Mouse (Mus musculus) testis, postnatal 14 days (tissue): Measurements from ENCODE around the gene Rasgrf1.

Source experiments
- DNase-seq: peaks from one replicate; pipeline ENCODE4 v3.0.0; 2021; ENCODE audit warnings: low spot score

The Rasgrf1 gene

GRCm38 (mm10) chr9:89907941-89908340, 1.8 kb upstream of the Rasgrf1 start:
- no peak for DNase-seq

DNA sequence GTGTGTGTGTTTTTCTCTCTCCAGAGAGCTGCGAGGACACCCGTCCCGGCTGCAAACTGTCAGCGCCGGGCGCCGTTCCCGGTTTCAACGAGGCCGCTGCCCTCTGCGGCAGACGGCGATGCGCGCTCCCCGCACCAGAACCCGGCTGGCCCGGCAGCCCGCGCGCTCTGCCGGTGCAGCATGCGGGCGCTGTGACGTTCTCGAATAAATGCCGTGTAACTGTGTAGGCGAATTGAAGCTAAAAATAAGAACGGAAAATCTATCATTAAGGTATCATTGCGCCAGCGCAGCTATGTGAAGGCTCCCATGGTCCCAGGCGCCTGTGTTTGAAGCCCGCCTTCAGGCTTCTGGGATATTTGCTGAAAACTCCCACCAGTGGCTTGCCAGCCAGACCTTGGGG, 1.1 kb upstream of the Rasgrf1 start:
- DNase-seq, result no peak

DNA sequence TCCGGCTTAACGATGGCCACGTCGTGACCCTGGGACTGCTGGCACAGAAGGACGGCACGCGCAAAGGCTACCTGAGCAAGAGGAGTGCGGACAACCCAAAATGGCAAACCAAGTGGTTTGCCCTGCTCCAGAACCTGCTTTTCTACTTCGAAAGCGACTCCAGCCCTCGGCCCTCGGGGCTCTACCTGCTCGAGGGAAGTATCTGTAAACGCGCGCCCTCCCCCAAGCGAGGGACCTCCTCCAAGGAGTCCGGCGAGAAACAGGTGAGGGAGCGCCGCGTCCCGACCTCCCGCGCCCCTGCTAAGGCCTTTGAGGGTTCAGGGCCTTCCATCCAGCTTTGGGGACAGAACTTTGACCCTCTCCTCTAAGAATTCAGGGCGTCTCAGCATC, 298 bp downstream of the Rasgrf1 start:
- no peak for DNase-seq

- DNase-seq, result no peak
Observed at GRCm38 (mm10) chr9:89910741-89911444, 1.2 kb downstream of the Rasgrf1 start.

GRCm38 (mm10) chr9:89911891-89912549, 2.3 kb downstream of the Rasgrf1 start:
- DNase-seq, result no peak

DNA sequence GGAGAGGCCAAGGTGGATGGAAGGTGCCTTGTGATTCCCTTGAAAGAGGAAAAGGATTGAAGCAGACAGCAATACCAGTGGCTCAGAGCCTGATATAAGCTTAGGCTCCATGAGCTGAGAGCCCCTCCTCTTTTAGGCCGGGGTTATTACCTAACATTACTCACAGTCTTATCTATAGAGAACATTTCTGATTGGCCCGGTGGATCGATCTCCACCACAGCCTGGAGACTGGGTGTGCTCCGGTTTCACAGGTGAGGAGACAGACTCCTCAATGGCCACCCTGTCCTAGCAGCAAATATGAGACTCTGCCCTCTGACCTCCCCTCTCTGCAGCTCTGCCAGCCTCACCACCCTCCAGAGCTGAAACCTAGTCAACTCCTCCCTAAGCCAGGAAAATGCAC, 3.4 kb downstream of the Rasgrf1 start:
- DNase-seq, result no peak

GRCm38 (mm10) chr9:89916471-89916870, 6.8 kb downstream of the Rasgrf1 start:
- no peak for DNase-seq

GRCm38 (mm10) chr9:89917431-89917830, 7.7 kb downstream of the Rasgrf1 start:
- no peak for DNase-seq

GRCm38 (mm10) chr9:89918832-89919231, 9.1 kb downstream of the Rasgrf1 start:
- no peak for DNase-seq

GRCm38 (mm10) chr9:89921121-89921520, 11.4 kb downstream of the Rasgrf1 start:
- DNase-seq, result no peak

- no peak for DNase-seq
Observed at GRCm38 (mm10) chr9:89922666-89923065, 13.0 kb downstream of the Rasgrf1 start.

DNA sequence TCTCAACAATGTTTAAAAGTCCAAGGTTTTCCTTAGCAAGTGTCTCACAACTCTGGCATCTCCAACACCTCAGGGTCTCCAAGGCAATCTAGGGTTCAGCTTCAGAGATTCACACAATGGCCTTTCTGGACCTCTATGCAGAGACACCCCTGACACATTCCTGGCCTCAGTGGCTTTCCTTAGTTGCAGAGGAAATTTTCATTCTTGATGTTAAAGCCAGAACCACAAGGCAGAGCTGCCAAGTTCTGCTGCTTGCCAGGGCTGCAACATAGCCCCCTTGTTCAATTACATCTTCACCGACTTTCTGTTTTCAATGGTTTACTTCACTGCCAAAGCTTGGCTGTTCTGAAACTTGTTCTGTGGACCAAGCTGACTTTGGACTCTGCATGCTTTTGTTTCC, 15.1 kb downstream of the Rasgrf1 start:
- DNase-seq, result no peak

DNA sequence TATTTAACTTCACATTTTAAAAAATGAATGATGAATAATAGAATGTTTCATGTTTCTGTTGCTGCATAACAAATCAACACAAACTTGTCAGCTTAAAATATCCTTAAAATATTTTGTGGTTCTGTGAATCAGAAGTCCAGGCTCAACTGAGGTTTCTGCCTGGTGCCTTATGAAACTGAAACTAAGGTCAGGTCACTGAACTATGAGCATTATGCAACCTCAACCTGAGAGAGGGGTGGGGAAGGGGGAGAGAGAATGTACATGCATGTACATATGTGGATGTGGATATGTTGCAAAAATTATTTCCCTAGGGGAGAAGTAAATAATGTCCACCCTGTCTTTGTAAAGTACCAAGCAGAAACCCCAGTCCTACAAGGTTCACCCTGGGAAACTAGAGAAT, 18.8 kb downstream of the Rasgrf1 start:
- no peak for DNase-seq

GRCm38 (mm10) chr9:89940428-89940827, 30.7 kb downstream of the Rasgrf1 start:
- DNase-seq, result no peak

GRCm38 (mm10) chr9:89946830-89947229, 37.1 kb downstream of the Rasgrf1 start:
- no peak for DNase-seq

- no peak for DNase-seq
Observed at GRCm38 (mm10) chr9:89948602-89949001, 38.9 kb downstream of the Rasgrf1 start.

- no peak for DNase-seq
Observed at GRCm38 (mm10) chr9:89953596-89954215, 44.0 kb downstream of the Rasgrf1 start.

DNA sequence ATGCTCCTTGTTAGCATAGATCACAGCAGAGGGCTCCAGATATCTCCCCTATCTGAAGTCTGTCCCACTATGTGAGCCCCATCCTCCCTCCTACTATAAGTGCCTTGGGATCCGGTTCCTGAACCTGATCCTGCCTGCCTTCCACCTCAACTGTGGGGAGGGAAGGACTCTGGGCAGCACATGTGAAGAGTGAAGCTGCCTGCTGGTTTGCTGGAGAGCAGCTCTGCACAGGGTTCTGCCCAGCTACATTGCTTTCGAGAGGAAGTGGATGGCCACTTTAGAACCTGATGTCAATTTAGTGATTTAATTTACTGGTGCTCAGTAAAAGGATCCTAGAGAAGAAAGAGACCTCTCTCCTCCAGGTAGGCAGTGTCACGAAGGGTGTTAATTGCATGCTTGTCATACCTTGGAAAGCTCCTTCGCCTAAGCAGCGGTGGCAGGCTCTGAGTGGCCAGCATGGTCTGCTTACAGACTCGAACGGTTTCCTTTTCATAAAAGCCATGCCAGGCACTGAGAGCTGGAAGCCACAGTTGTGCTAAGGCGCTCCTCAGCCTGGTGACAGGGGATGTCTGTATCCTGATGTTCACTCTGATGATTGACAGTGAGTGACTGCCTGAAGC, 45.3 kb downstream of the Rasgrf1 start:
- DNase-seq, result no peak

DNA sequence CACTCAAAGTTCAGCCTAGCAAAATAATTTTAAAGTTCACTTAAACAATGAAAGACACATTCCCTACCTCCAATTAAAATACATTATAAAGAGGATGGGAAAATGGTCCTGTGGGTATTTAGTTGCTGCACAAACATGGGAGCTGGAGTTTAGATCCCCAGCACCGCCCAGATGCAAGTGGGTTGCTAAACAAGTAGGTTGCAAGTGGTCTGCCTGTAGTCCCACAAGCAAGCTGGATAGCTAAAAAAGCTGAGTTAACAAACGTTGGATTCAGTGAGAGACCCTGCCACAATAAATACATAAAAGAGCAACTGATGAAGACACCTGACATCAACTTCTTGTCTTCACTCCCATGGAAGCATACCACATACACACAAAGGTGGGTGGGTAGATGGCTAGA, 49.3 kb downstream of the Rasgrf1 start:
- no peak for DNase-seq

DNA sequence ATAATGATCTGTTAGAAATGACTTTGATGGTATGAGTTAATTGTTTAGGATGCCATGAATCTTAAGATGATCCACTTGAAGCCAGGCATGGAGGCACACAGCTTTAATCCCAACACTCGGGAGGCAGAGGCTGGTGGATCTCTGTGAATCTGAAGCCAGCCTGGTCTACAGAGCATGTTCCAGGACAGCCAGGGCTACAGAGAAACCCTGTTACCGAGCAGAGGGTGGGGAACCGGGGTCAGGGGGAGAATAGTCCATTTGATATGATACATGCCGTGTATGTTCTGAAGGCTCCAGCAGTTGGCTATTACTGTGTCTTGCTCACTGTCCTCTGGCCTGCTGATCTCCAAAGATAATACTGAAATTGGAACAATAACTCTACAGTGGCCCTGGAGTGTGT, 54.4 kb downstream of the Rasgrf1 start:
- DNase-seq, result no peak

GRCm38 (mm10) chr9:89967716-89968115, 58.0 kb downstream of the Rasgrf1 start:
- no peak for DNase-seq

- no peak for DNase-seq
Observed at GRCm38 (mm10) chr9:89968836-89969450, 59.2 kb downstream of the Rasgrf1 start.

- no peak for DNase-seq
Observed at GRCm38 (mm10) chr9:89970271-89970670, 60.6 kb downstream of the Rasgrf1 start.
